Mouse (Mus musculus): ENCODE data around the gene Ecm1. TPM values are rescaled to one million over a fixed set of nuclear protein-coding genes. Genes with fewer than 3 reads are reported as not detected.
A peak's percentile ranks its signal among the peaks of the same experiment; 100 is the strongest.

Gene Ecm1
- polyA plus RNA-seq, 1 experiment: 494 TPM

GRCm38 (mm10) chr3:95709044-95709443, 30.3 kb downstream of the Ecm1 start:
- 85% methylated on average over 4 of the region's 4 CpGs for WGBS
- no peak for TF ChIP-seq POLR2A (IDR thresholded peaks at IDR 0.05; ENCODE audit: low read depth, low read length)
- TF ChIP-seq CTCF (conservative IDR thresholded peaks at IDR 0.05; ENCODE audit: insufficient read depth, insufficient read length, low read depth, low read length): no peak

GRCm38 (mm10) chr3:95707497-95707896, 31.9 kb downstream of the Ecm1 start:
- no peaks in the 10 kb centered on the region for H3K27me3 ChIP-seq (replicated peaks; ENCODE audit: control insufficient read depth, insufficient read depth, low read length)
- H3K36me3 ChIP-seq (ENCODE audit: control insufficient read depth, insufficient read depth, low read length): no peaks in the 10 kb centered on the region
- H3K27ac ChIP-seq (ENCODE audit: insufficient read depth, low read depth, low read length): no peak overlapping the region
- no peak for DNase-seq
- TF ChIP-seq CTCF (conservative IDR thresholded peaks at IDR 0.05; ENCODE audit: insufficient read depth, insufficient read length, low read depth, low read length) (no peak), POLR2A (IDR thresholded peaks at IDR 0.05; ENCODE audit: low read depth, low read length) (no peak)
- H3K4me3 ChIP-seq (ENCODE audit: insufficient read depth, low read depth, low read length): no peak overlapping the region
- WGBS: 79% methylated on average over 7 of the region's 7 CpGs
- H3K4me1 ChIP-seq (ENCODE audit: control insufficient read depth, insufficient read depth, low read length): peaks cover under 1% of the 10 kb centered on the region; the same call in 1 of the 2 replicates

More at GRCm38 (mm10) chr3:95709044-95709443, 30.3 kb downstream of the Ecm1 start:
- H3K4me3 ChIP-seq (ENCODE audit: insufficient read depth, low read depth, low read length): no peak overlapping the region
- no peaks in the 10 kb centered on the region for H3K36me3 ChIP-seq (ENCODE audit: control insufficient read depth, insufficient read depth, low read length)
- no peak overlapping the region for H3K27ac ChIP-seq (ENCODE audit: insufficient read depth, low read depth, low read length)
- H3K27me3 ChIP-seq (replicated peaks; ENCODE audit: control insufficient read depth, insufficient read depth, low read length): no peaks in the 10 kb centered on the region
- DNase-seq: no peak
- H3K4me1 ChIP-seq (ENCODE audit: control insufficient read depth, insufficient read depth, low read length): no peaks in the 10 kb centered on the region

DNA sequence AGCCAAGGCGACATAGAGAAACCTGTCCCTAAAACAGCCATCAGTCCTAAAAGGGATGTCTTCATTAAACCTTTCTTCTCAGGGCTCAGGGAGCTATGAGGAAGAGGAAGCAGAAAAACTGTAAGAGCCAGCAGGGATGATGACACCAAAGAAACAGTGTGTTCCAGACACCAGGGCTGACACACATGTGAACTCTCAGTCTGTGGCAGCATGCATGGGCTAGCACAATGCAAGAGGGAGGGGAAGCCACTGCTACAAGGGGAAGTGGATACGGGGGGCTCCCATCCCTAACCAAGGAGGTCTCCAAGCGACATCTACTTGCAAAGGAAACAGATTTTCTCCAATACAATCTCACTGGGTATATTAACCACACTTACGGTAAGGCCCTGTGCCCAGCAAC, 33.1 kb downstream of the Ecm1 start:
- no peak overlapping the region for H3K4me3 ChIP-seq (ENCODE audit: insufficient read depth, low read depth, low read length)
- WGBS: 95% methylated on average over 4 of the region's 4 CpGs
- no peak overlapping the region for H3K27ac ChIP-seq (ENCODE audit: insufficient read depth, low read depth, low read length)
- no peaks in the 10 kb centered on the region for H3K27me3 ChIP-seq (replicated peaks; ENCODE audit: control insufficient read depth, insufficient read depth, low read length)
- no peak for TF ChIP-seq POLR2A (IDR thresholded peaks at IDR 0.05; ENCODE audit: low read depth, low read length)
- H3K4me1 ChIP-seq (ENCODE audit: control insufficient read depth, insufficient read depth, low read length): peaks cover 6% of the 10 kb centered on the region
- no peak for DNase-seq
- H3K36me3 ChIP-seq (ENCODE audit: control insufficient read depth, insufficient read depth, low read length): no peaks in the 10 kb centered on the region

- TF ChIP-seq CTCF (conservative IDR thresholded peaks at IDR 0.05; ENCODE audit: insufficient read depth, insufficient read length, low read depth, low read length): no peak
- no peak for TF ChIP-seq POLR2A (IDR thresholded peaks at IDR 0.05; ENCODE audit: low read depth, low read length)
- Histone ChIP-seq H3K27me3 (replicated peaks; ENCODE audit: control insufficient read depth, insufficient read depth, low read length) (no peaks in the 10 kb centered on the region), H3K27ac (ENCODE audit: insufficient read depth, low read depth, low read length) (no peak overlapping the region), H3K36me3 (ENCODE audit: control insufficient read depth, insufficient read depth, low read length) (no peaks in the 10 kb centered on the region), H3K4me1 (ENCODE audit: control insufficient read depth, insufficient read depth, low read length) (peaks cover 6% of the 10 kb centered on the region), H3K4me3 (ENCODE audit: insufficient read depth, low read depth, low read length) (no peak overlapping the region)
- no peak for DNase-seq
- whole genome bisulfite sequencing: 93% methylated on average over 4 of the region's 4 CpGs
These were observed 34.8 kb downstream of the Ecm1 start for GRCm38 (mm10) chr3:95704612-95705011.

GRCm38 (mm10) chr3:95703276-95703675, 36.1 kb downstream of the Ecm1 start:
- DNase-seq: no peak
- H3K4me1 ChIP-seq (ENCODE audit: control insufficient read depth, insufficient read depth, low read length): peaks cover 6% of the 10 kb centered on the region
- H3K27ac ChIP-seq (ENCODE audit: insufficient read depth, low read depth, low read length): no peak overlapping the region
- WGBS: 67% methylated on average over 3 of the region's 3 CpGs
- H3K36me3 ChIP-seq (ENCODE audit: control insufficient read depth, insufficient read depth, low read length): no peaks in the 10 kb centered on the region
- no peak overlapping the region for H3K4me3 ChIP-seq (ENCODE audit: insufficient read depth, low read depth, low read length)
- H3K27me3 ChIP-seq (replicated peaks; ENCODE audit: control insufficient read depth, insufficient read depth, low read length): no peaks in the 10 kb centered on the region
- TF ChIP-seq CTCF (conservative IDR thresholded peaks at IDR 0.05; ENCODE audit: insufficient read depth, insufficient read length, low read depth, low read length) (no peak), POLR2A (IDR thresholded peaks at IDR 0.05; ENCODE audit: low read depth, low read length) (no peak)

DNA sequence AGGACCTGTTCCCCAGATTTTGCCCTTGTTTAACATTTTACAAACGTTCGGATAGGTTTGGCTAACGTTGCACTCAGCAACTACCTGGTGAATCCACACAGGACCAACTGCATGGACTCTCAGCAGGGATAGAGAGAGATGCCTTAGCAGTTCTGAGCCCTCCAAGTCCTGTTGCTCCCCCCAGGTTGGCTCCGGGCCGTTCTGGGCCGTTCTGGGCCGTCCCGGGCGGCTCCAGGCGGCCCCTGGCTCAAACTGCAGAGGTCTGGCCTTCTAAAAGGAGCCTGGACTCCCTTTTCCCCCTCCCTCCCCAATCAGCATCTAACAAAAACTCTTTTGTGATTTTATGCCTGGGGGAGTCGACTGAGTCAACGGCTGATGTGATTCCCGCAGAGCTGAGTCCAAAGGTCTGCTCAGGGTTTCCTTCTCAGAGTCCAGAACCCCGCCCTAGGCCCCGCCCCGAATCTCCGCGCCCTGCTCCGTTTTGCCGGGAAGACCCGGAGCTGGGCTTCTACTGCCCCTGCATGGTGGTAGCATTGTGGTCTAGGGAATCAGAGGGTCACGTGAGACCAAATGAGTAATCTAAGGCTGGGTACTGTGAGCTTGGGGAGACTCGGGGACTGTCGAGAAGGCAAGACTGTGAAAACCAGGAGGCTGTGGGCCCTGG, 37.4 kb downstream of the Ecm1 start:
- Histone ChIP-seq H3K36me3 (ENCODE audit: control insufficient read depth, insufficient read depth, low read length) (no peaks in the 10 kb centered on the region), H3K4me3 (ENCODE audit: insufficient read depth, low read depth, low read length) (peak overlapping the region; percentile 17; the same call in 1 of the 2 replicates), H3K27me3 (replicated peaks; ENCODE audit: control insufficient read depth, insufficient read depth, low read length) (no peaks in the 10 kb centered on the region), H3K4me1 (ENCODE audit: control insufficient read depth, insufficient read depth, low read length) (peaks cover 6% of the 10 kb centered on the region), H3K27ac (ENCODE audit: insufficient read depth, low read depth, low read length) (no peak overlapping the region)
- peak; percentile 89 for DNase-seq
- 7% methylated on average over 24 of the region's 24 CpGs for WGBS
- TF ChIP-seq POLR2A (IDR thresholded peaks at IDR 0.05; ENCODE audit: low read depth, low read length) (no peak), CTCF (conservative IDR thresholded peaks at IDR 0.05; ENCODE audit: insufficient read depth, insufficient read length, low read depth, low read length) (0 out of 2 replicates have a peak, but pooled peaks have one; percentile 24)

DNA sequence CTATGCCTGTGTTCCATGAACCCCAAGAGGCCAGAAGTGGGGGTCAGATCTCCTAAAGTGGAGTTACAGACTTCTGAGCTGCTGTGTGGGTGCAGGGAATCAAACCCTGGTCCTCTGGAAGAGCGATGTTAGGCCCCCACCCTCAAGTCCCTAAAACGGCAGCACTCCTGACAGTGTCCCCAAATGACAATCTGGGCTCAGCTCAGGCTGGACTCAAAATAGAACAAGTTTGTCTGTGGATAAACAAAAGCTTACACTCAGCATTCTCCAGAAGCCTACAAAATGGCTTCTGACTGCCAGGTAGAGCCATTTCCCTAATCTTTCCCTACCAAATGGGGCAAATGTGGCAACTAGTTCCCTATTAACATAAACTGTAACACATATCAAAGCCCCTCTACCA, 38.3 kb downstream of the Ecm1 start:
- peaks cover 10% of the 10 kb centered on the region for H3K4me1 ChIP-seq (ENCODE audit: control insufficient read depth, insufficient read depth, low read length)
- TF ChIP-seq CTCF (conservative IDR thresholded peaks at IDR 0.05; ENCODE audit: insufficient read depth, insufficient read length, low read depth, low read length): no peak
- TF ChIP-seq POLR2A (IDR thresholded peaks at IDR 0.05; ENCODE audit: low read depth, low read length): no peak
- H3K27me3 ChIP-seq (replicated peaks; ENCODE audit: control insufficient read depth, insufficient read depth, low read length): no peaks in the 10 kb centered on the region
- no peak overlapping the region for H3K4me3 ChIP-seq (ENCODE audit: insufficient read depth, low read depth, low read length)
- no peak overlapping the region for H3K27ac ChIP-seq (ENCODE audit: insufficient read depth, low read depth, low read length)
- 85% methylated on average over 2 of the region's 2 CpGs for WGBS
- DNase-seq: no peak
- no peaks in the 10 kb centered on the region for H3K36me3 ChIP-seq (ENCODE audit: control insufficient read depth, insufficient read depth, low read length)

All from kidney, adult 2 months (tissue).